In the genomic region with DNA sequence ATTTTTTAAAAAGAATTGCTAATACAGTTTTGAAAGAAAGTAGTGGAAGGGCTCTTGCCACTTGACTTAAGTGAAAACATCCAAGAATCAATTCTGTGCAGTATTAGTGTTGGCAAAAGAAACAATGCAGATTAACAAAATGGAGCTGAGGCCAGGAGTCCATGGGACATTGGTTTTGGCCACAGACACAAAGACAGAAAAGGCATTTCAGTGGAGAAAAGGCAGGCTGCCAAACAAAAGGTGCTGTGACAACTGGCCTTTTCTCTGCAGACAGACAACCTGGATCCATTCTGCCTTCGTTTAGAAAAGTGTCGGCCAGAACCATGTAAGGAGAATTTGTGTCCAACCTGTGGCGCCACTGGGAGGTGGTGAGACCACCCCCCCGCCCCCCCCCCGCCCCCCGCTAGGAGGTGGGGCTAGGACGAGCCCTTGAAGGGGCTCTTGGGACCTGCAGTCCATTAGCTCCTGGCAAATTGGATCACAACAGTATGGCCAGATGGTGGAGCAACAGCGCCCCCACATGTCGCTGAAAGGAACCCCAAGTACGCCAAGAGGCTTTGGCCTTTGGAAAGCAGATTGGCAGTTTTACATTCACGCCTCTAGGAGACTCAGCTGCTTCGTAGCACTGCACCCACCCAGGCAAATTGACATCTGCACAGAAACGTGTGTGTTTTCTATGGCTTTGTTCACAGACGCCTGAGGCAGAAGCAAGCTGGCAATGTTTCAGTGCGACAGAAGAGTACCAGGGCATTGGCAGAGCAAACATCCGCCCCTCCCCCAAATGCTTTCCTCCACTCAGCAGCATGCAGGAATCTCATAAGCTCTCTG, we compare ENCODE assay signal across 8 mouse cellular contexts. TPM values are rescaled to one million over a fixed set of nuclear protein-coding genes. Genes with fewer than 3 reads are reported as not detected.
DNase-seq lines count a peak whose midpoint lies in the region; ATAC-seq and TF ChIP-seq lines count a peak whose summit lies in the region.

No protein-coding gene starts in this region.

- DNase-seq in 3134 (ENCODE audit: extremely low read depth, insufficient read length, low spot score), result peak; percentile 51
- peak; percentile 88 to 90 for DNase-seq in adrenal gland, postnatal 36 days
- DNase-seq in embryonic facial prominence, embryonic 14.5 days (ENCODE audit: low spot score), result peak; percentile 93
- DNase-seq in heart, embryonic 10.5 days (ENCODE audit: low spot score), result peak; percentile 92
- peak; percentile 93 for DNase-seq in limb, embryonic 14.5 days (ENCODE audit: low spot score)
- peak; percentile 90 for DNase-seq in naive thymus-derived CD4-positive, alpha-beta T cell, adult 2 months (ENCODE audit: low read depth)
- DNase-seq in splenic B cell, adult 2 months (ENCODE audit: low read depth, low spot score), result peak; percentile 88

- 0 out of 2 replicates have a peak, but pooled peaks cover 4% of the 10 kb centered on the region for H3K4me1 ChIP-seq in embryonic facial prominence, embryonic 14.5 days (ENCODE audit: control insufficient read depth, insufficient read depth, low read length)
- peaks cover 27% of the 10 kb centered on the region for H3K4me1 ChIP-seq in heart, embryonic 10.5 days
- H3K4me1 ChIP-seq in kidney, embryonic 14.5 days (ENCODE audit: control insufficient read depth, insufficient read depth, low read length), result no peaks in the 10 kb centered on the region
- no peaks in the 10 kb centered on the region for H3K4me1 ChIP-seq in limb, embryonic 14.5 days (ENCODE audit: control insufficient read depth, insufficient read depth, low read length)

- no peaks in the 10 kb centered on the region for H3K36me3 ChIP-seq in embryonic facial prominence, embryonic 14.5 days (ENCODE audit: control insufficient read depth, insufficient read depth, low read length)
- no peaks in the 10 kb centered on the region for H3K36me3 ChIP-seq in heart, embryonic 10.5 days
- H3K36me3 ChIP-seq in kidney, embryonic 14.5 days (ENCODE audit: control insufficient read depth, insufficient read depth, low read length), result no peaks in the 10 kb centered on the region
- H3K36me3 ChIP-seq in limb, embryonic 14.5 days (ENCODE audit: control insufficient read depth, insufficient read depth, low read length), result no peaks in the 10 kb centered on the region
- no peaks in the 10 kb centered on the region for H3K36me3 ChIP-seq in splenic B cell, adult 2 months (ENCODE audit: control insufficient read depth, insufficient read depth, low read length, poor library complexity, severe bottlenecking)

- peak overlapping the region; percentile 44; the same call in 1 of the 2 replicates for H3K9ac ChIP-seq in embryonic facial prominence, embryonic 14.5 days (ENCODE audit: low read depth, low read length)
- no peak overlapping the region for H3K9ac ChIP-seq in kidney, embryonic 14.5 days (ENCODE audit: low read depth, low read length)
- peak overlapping the region; percentile 45; the same call in 1 of the 2 replicates for H3K9ac ChIP-seq in limb, embryonic 14.5 days (ENCODE audit: low read depth, low read length, severe bottlenecking)

- H3K4me3 ChIP-seq in embryonic facial prominence, embryonic 14.5 days (ENCODE audit: low read depth, low read length), result peak overlapping the region; percentile 19
- peak overlapping the region; percentile 45 for H3K4me3 ChIP-seq in heart, embryonic 10.5 days
- H3K4me3 ChIP-seq in kidney, embryonic 14.5 days (ENCODE audit: low read length), result no peak overlapping the region; the same call in 1 of the 2 replicates
- peak overlapping the region; percentile 4; the same call in 1 of the 2 replicates for H3K4me3 ChIP-seq in limb, embryonic 14.5 days (replicated peaks; ENCODE audit: low read length)

- no peaks in the 10 kb centered on the region for H3K9me3 ChIP-seq in embryonic facial prominence, embryonic 14.5 days (ENCODE audit: control insufficient read depth, low read length)
- H3K9me3 ChIP-seq in heart, embryonic 10.5 days, result no peaks in the 10 kb centered on the region
- H3K9me3 ChIP-seq in kidney, embryonic 14.5 days (ENCODE audit: control insufficient read depth, low read length), result no peaks in the 10 kb centered on the region
- no peaks in the 10 kb centered on the region for H3K9me3 ChIP-seq in limb, embryonic 14.5 days (ENCODE audit: control insufficient read depth, low read length)

- peak overlapping the region; percentile 22; the same call in 1 of the 2 replicates for H3K27ac ChIP-seq in embryonic facial prominence, embryonic 14.5 days (replicated peaks; ENCODE audit: low read depth, low read length)
- H3K27ac ChIP-seq in heart, embryonic 10.5 days, result peak overlapping the region; percentile 42; the same call in 1 of the 2 replicates
- H3K27ac ChIP-seq in kidney, embryonic 14.5 days (ENCODE audit: low read depth, low read length), result no peak overlapping the region
- no peak overlapping the region for H3K27ac ChIP-seq in limb, embryonic 14.5 days (replicated peaks; ENCODE audit: low read depth, low read length)

- ATAC-seq in embryonic facial prominence, embryonic 14.5 days (ENCODE audit: low read depth), result peak; percentile 89
- ATAC-seq in kidney, embryonic 14.5 days (ENCODE audit: low FRiP score, low TSS enrichment), result peak; percentile 88
- peak; percentile 88 for ATAC-seq in limb, embryonic 14.5 days (ENCODE audit: low FRiP score, low read depth)

- H3K27me3 ChIP-seq in embryonic facial prominence, embryonic 14.5 days (replicated peaks; ENCODE audit: control insufficient read depth, insufficient read depth, low read length), result no peaks in the 10 kb centered on the region
- H3K27me3 ChIP-seq in heart, embryonic 10.5 days (ENCODE audit: insufficient read depth, poor library complexity, severe bottlenecking), result peaks cover 30% of the 10 kb centered on the region
- no peaks in the 10 kb centered on the region for H3K27me3 ChIP-seq in kidney, embryonic 14.5 days (ENCODE audit: control insufficient read depth, insufficient read depth, low read length)
- H3K27me3 ChIP-seq in limb, embryonic 14.5 days (ENCODE audit: control insufficient read depth, insufficient read depth, low read length), result no peaks in the 10 kb centered on the region
- H3K27me3 ChIP-seq in splenic B cell, adult 2 months (ENCODE audit: control insufficient read depth, insufficient read depth, low read length, poor library complexity, severe bottlenecking), result no peaks in the 10 kb centered on the region

- WGBS in embryonic facial prominence, embryonic 14.5 days, result 3% methylated on average over 16 of the region's 16 CpGs
- 4% methylated on average over 16 of the region's 16 CpGs for WGBS in heart, embryonic 10.5 days
- WGBS in kidney, embryonic 14.5 days, result 2% methylated on average over 16 of the region's 16 CpGs
- WGBS in limb, embryonic 14.5 days, result 2% methylated on average over 16 of the region's 16 CpGs

- peak overlapping the region; percentile 44 for H3K4me2 ChIP-seq in embryonic facial prominence, embryonic 14.5 days (ENCODE audit: low read depth, low read length)
- H3K4me2 ChIP-seq in kidney, embryonic 14.5 days (replicated peaks; ENCODE audit: low read depth, low read length), result peak overlapping the region; percentile 34
- H3K4me2 ChIP-seq in limb, embryonic 14.5 days (replicated peaks; ENCODE audit: low read depth, low read length, severe bottlenecking), result peak overlapping the region; percentile 46

- TF ChIP-seq POLR2A in limb, embryonic 14.5 days (IDR thresholded peaks at IDR 0.05; ENCODE audit: borderline replicate concordance, extremely low read depth, insufficient read depth, insufficient read length), result no peak

RNA-seq across cellular contexts. Expression of a gene that starts 8.5 kb away (rescaled TPM):
- total RNA-seq in adrenal gland, postnatal 36 days (2021), result 10 to 100 TPM; 29.6 to 32.4 TPM
- polyA plus RNA-seq in embryonic facial prominence, embryonic 14.5 days (2014; fragmentation: Nextera tagmentation; extraction: Ambion mirVana), result 47.5 and 47.7 TPM in 2 replicates
- 19.0 and 29.2 TPM in 2 replicates for polyA plus RNA-seq in heart, embryonic 10.5 days (2016; fragmentation: Nextera tagmentation; extraction: Ambion mirVana)
- polyA plus RNA-seq in kidney, embryonic 14.5 days (2014; fragmentation: Nextera tagmentation; extraction: Ambion mirVana), result 18.7 and 30.7 TPM in 2 replicates
- 60.4 and 70.7 TPM in 2 replicates for polyA plus RNA-seq in limb, embryonic 14.5 days (2012; rRNA removed)
- 51.3 and 52.4 TPM in 2 replicates for polyA plus RNA-seq in limb, embryonic 14.5 days (2014; fragmentation: Nextera tagmentation; extraction: Ambion mirVana)

RNA-seq across cellular contexts. Expression of a gene that starts 18.5 kb away (rescaled TPM):
- total RNA-seq in adrenal gland, postnatal 36 days (2021), result 1 to 10 TPM; 1.3 to 3.8 TPM
- not detected in 2 replicates for polyA plus RNA-seq in embryonic facial prominence, embryonic 14.5 days (2014; fragmentation: Nextera tagmentation; extraction: Ambion mirVana)
- polyA plus RNA-seq in heart, embryonic 10.5 days (2016; fragmentation: Nextera tagmentation; extraction: Ambion mirVana), result 0.15 TPM in 1 of 2 replicates, not detected in the other
- not detected in 2 replicates for polyA plus RNA-seq in kidney, embryonic 14.5 days (2014; fragmentation: Nextera tagmentation; extraction: Ambion mirVana)
- polyA plus RNA-seq in limb, embryonic 14.5 days (2012; rRNA removed), result not detected in 2 replicates
- polyA plus RNA-seq in limb, embryonic 14.5 days (2014; fragmentation: Nextera tagmentation; extraction: Ambion mirVana), result not detected in 2 replicates

RNA-seq across cellular contexts. Expression of a gene that starts 36.0 kb away (rescaled TPM):
- total RNA-seq in adrenal gland, postnatal 36 days (2021), result 1 to 10 TPM; 1.3 to 1.6 TPM
- polyA plus RNA-seq in embryonic facial prominence, embryonic 14.5 days (2014; fragmentation: Nextera tagmentation; extraction: Ambion mirVana), result 2.1 and 2.4 TPM in 2 replicates
- 1.9 and 2.2 TPM in 2 replicates for polyA plus RNA-seq in heart, embryonic 10.5 days (2016; fragmentation: Nextera tagmentation; extraction: Ambion mirVana)
- polyA plus RNA-seq in kidney, embryonic 14.5 days (2014; fragmentation: Nextera tagmentation; extraction: Ambion mirVana), result 0.86 and 1.8 TPM in 2 replicates
- 2.1 and 3.0 TPM in 2 replicates for polyA plus RNA-seq in limb, embryonic 14.5 days (2012; rRNA removed)
- 1.5 and 1.9 TPM in 2 replicates for polyA plus RNA-seq in limb, embryonic 14.5 days (2014; fragmentation: Nextera tagmentation; extraction: Ambion mirVana)

Comparison
In these comparisons a context has a peak if more than half of its experiments do, and no peak if none do; other contexts are left out.
1. H3K27ac ChIP-seq: peak in embryonic facial prominence, embryonic 14.5 days (single experiment) and heart, embryonic 10.5 days (single experiment); none in kidney, embryonic 14.5 days (single experiment) and limb, embryonic 14.5 days (single experiment).
2. Peak in every context shown above with its lines, with median percentiles within 50 percentile points of each other: DNase-seq, ATAC-seq and H3K4me2 ChIP-seq.